Mouse (Mus musculus): ENCODE results near the gene Tmem135. TPM values are rescaled to one million over a fixed set of nuclear protein-coding genes. Genes with fewer than 3 reads are reported as not detected.

Gene Tmem135
- polyA plus RNA-seq, 1 experiment from 2014 or later, result 14.9 TPM

DNA sequence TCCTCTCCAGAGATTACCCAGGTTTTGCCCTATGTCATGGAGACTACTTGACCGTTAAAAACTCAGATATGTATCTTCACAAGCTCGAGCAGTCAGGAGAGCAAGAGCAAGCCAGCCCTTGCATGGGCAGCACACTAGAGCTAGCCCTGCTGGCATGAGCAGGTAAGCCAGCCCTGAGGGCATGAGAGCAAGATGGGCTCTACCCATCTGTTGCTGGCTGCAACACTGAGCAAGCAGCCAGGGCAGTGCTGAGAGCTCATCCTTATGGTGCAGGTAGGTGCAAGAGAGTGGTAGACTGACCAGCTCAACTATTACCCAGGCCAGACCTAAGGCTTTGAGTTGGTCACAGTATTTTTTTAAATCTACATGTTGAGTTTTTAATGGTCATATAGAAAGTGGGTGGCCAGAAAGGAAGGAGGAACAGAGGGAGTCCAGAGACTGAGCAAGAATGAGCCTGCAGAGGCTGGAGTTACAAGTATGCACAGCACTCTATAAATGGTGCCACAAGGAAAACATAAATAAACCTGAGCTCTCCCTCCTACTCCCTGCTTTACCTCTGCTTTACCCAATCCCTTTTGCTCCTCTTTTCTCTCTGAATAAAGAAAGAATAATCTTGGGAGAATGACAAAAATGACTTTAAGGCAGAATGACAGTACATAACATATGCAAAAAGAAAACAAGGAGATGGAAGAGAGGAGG is 156.9 kb downstream of the Tmem135 start:
- H3K36me3 ChIP-seq, result no peaks in the 10 kb centered on the region
- no peak overlapping the region for H3K27ac ChIP-seq
- H3K4me1 ChIP-seq (replicated peaks), result 0 out of 2 replicates have a peak, but pooled peaks cover 3% of the 10 kb centered on the region
- no peak overlapping the region for H3K4me3 ChIP-seq
- no peaks in the 10 kb centered on the region for H3K27me3 ChIP-seq (ENCODE audit: insufficient read depth, poor library complexity, severe bottlenecking)
- WGBS, result 100% methylated on average over 2 of the region's 2 CpGs
- no peaks in the 10 kb centered on the region for H3K9me3 ChIP-seq
- DNase-seq (ENCODE audit: low spot score), result no peak

DNA sequence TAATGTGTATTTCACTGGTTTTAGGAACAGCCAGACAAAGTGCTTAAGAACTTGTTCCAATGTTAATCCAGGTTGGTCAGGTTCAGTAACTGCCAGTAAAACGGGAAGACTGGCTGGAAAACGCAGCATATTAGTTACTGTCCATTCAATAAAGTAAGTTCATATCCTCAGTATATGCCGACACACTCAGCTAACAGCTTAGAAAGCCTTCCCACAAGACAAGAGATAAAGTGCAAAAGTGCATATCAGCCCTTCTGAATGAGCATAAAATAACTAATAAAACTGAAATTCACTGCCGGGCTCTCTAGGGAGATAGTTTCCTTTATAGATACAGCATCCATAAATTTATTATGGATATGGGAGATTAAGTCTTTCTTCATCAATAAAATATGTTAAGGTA is 161.5 kb downstream of the Tmem135 start:
- H3K27ac ChIP-seq, result no peak overlapping the region
- DNase-seq (ENCODE audit: low spot score), result no peak
- 92% methylated on average over 4 of the region's 4 CpGs for WGBS
- 0 out of 2 replicates have a peak, but pooled peaks cover 3% of the 10 kb centered on the region for H3K4me1 ChIP-seq (replicated peaks)
- H3K27me3 ChIP-seq (ENCODE audit: insufficient read depth, poor library complexity, severe bottlenecking), result no peaks in the 10 kb centered on the region
- no peak overlapping the region for H3K4me3 ChIP-seq
- H3K36me3 ChIP-seq, result no peaks in the 10 kb centered on the region
- H3K9me3 ChIP-seq, result no peaks in the 10 kb centered on the region

DNA sequence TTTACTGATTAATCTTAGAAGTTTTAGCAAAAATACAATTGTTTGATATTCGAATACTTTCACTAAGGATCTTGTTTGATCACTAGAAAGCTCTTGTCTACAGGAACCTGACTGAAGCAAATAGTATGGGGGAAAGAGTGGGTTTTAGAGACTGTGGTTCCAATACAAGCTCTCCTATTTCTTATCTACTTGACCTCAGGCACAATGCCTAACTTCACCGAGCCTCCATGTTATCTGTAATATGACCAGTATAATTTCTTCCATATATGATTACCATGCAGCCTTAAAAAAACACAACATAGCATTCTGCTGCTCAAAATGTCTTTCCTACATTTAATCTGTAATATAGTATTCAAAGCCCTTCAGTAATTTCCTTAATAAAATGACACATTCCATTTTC is 161.9 kb downstream of the Tmem135 start:
- DNase-seq (ENCODE audit: low spot score), result no peak
- Histone ChIP-seq H3K27me3 (ENCODE audit: insufficient read depth, poor library complexity, severe bottlenecking) (no peaks in the 10 kb centered on the region), H3K36me3 (no peaks in the 10 kb centered on the region), H3K27ac (no peak overlapping the region), H3K9me3 (no peaks in the 10 kb centered on the region), H3K4me1 (replicated peaks) (0 out of 2 replicates have a peak, but pooled peaks cover 3% of the 10 kb centered on the region), H3K4me3 (no peak overlapping the region)
- 87% methylated on average over 2 of the region's 2 CpGs for WGBS

- Histone ChIP-seq H3K4me3 (no peak overlapping the region), H3K36me3 (no peaks in the 10 kb centered on the region), H3K27me3 (ENCODE audit: insufficient read depth, poor library complexity, severe bottlenecking) (no peaks in the 10 kb centered on the region), H3K4me1 (replicated peaks) (no peaks in the 10 kb centered on the region), H3K27ac (no peak overlapping the region), H3K9me3 (no peaks in the 10 kb centered on the region)
- WGBS, result 86% methylated on average over 4 of the region's 4 CpGs
- no peak for DNase-seq (ENCODE audit: low spot score)
Measured at GRCm38 (mm10) chr7:89239592-89239991, 164.4 kb downstream of the Tmem135 start.

- H3K36me3 ChIP-seq, result no peaks in the 10 kb centered on the region
- H3K27me3 ChIP-seq (ENCODE audit: insufficient read depth, poor library complexity, severe bottlenecking), result no peaks in the 10 kb centered on the region
- H3K9me3 ChIP-seq, result no peaks in the 10 kb centered on the region
- H3K4me3 ChIP-seq, result no peak overlapping the region
- no peak overlapping the region for H3K27ac ChIP-seq
- DNase-seq (ENCODE audit: low spot score), result no peak
- H3K4me1 ChIP-seq (replicated peaks), result no peaks in the 10 kb centered on the region
- 87% methylated on average over 2 of the region's 2 CpGs for WGBS
Measured at GRCm38 (mm10) chr7:89236592-89236991, 167.4 kb downstream of the Tmem135 start.

DNA sequence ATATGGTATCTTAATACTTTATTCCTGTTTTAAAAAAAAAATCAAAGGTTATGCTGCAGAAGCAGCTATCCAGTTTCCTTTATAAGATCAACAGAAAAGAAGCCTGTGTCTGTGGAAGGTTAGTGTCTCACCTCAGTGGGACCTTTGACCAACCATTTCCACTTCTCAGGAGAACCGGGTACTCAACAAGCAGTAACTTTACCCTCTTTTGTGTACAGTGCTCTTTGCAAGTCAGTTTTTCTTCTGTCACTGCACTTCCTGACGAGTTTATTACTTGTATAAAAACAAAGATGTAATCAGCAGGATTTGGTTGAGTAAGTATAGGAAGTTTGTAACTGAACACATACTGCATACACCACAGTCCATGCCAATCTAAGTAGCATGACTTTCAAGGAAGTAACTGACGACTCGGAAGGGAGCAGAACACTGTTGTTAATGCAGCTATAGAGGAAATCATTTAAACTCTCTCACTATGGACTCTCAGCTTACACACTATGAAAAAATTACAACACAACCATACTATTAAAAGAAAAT is 168.0 kb downstream of the Tmem135 start:
- WGBS, result 72% methylated on average over 4 of the region's 4 CpGs
- H3K4me1 ChIP-seq (replicated peaks), result no peaks in the 10 kb centered on the region
- H3K9me3 ChIP-seq, result no peaks in the 10 kb centered on the region
- DNase-seq (ENCODE audit: low spot score), result no peak
- no peaks in the 10 kb centered on the region for H3K36me3 ChIP-seq
- no peak overlapping the region for H3K27ac ChIP-seq
- H3K27me3 ChIP-seq (ENCODE audit: insufficient read depth, poor library complexity, severe bottlenecking), result no peaks in the 10 kb centered on the region
- no peak overlapping the region for H3K4me3 ChIP-seq

- no peaks in the 10 kb centered on the region for H3K9me3 ChIP-seq
- H3K27me3 ChIP-seq (ENCODE audit: insufficient read depth, poor library complexity, severe bottlenecking), result no peaks in the 10 kb centered on the region
- 95% methylated on average over 3 of the region's 3 CpGs for WGBS
- no peaks in the 10 kb centered on the region for H3K4me1 ChIP-seq (replicated peaks)
- no peaks in the 10 kb centered on the region for H3K36me3 ChIP-seq
- no peak overlapping the region for H3K4me3 ChIP-seq
- DNase-seq (ENCODE audit: low spot score), result no peak
- H3K27ac ChIP-seq, result no peak overlapping the region
Measured at GRCm38 (mm10) chr7:89232499-89233145, 171.4 kb downstream of the Tmem135 start.

GRCm38 (mm10) chr7:89231200-89231790 is 172.7 kb downstream of the Tmem135 start:
- no peak overlapping the region for H3K27ac ChIP-seq
- H3K4me3 ChIP-seq, result no peak overlapping the region
- 92% methylated on average over 3 of the region's 3 CpGs for WGBS

DNA sequence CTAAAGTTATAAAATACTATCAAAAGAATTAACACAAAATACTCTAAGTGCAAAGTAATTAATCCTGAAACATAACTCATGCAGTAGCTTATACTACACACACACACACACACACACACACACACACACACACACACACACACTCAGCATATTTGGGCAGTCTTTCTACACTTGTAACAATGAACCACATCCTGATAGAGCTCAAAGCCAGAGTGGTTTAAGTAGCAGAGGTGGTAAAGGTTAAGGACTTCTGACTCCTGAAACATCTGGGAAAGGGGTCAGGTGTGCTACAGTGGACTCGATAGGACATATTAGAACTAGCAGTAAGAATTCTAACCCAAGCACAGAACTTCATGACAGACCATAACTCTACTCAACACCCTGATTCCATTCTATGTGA is 181.4 kb downstream of the Tmem135 start:
- 90% methylated on average over 1 of the region's 1 CpGs for WGBS

More at GRCm38 (mm10) chr7:89231200-89231790, 172.7 kb downstream of the Tmem135 start:
- Histone ChIP-seq H3K36me3 (no peaks in the 10 kb centered on the region), H3K27me3 (ENCODE audit: insufficient read depth, poor library complexity, severe bottlenecking) (no peaks in the 10 kb centered on the region), H3K9me3 (no peaks in the 10 kb centered on the region), H3K4me1 (replicated peaks) (no peaks in the 10 kb centered on the region)
- no peak for DNase-seq (ENCODE audit: low spot score)

GRCm38 (mm10) chr7:89216628-89217027 is 187.4 kb downstream of the Tmem135 start:
- Histone ChIP-seq H3K4me1 (replicated peaks) (0 out of 2 replicates have a peak, but pooled peaks cover 7% of the 10 kb centered on the region), H3K27me3 (ENCODE audit: insufficient read depth, poor library complexity, severe bottlenecking) (no peaks in the 10 kb centered on the region), H3K27ac (no peak overlapping the region), H3K4me3 (no peak overlapping the region), H3K9me3 (no peaks in the 10 kb centered on the region), H3K36me3 (no peaks in the 10 kb centered on the region)
- WGBS, result 79% methylated on average over 1 of the region's 1 CpGs
- no peak for DNase-seq (ENCODE audit: low spot score)

More for the DNA sequence above, 181.4 kb downstream of the Tmem135 start:
- DNase-seq (ENCODE audit: low spot score), result no peak
- Histone ChIP-seq H3K4me3 (no peak overlapping the region), H3K27ac (no peak overlapping the region), H3K4me1 (replicated peaks) (no peaks in the 10 kb centered on the region), H3K36me3 (no peaks in the 10 kb centered on the region), H3K9me3 (no peaks in the 10 kb centered on the region), H3K27me3 (ENCODE audit: insufficient read depth, poor library complexity, severe bottlenecking) (no peaks in the 10 kb centered on the region)

DNA sequence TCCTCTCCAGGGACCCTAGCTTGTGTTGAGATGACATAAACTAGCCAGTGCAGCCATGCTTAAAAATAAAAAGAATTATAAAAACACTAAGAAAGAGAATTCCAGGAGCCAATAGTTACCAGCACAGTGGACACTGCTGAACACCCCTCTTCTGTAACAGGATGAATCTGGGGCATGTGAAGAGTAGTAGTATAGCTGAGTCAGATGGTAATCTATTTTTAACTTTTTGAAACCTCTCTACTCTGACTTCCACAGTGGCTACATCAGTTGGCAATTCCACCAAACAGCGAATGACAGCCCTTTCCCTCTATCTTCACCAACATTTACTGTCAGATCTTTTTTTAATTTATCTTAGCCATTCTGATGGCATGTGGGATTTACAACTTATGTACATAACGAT is 187.9 kb downstream of the Tmem135 start:
- H3K9me3 ChIP-seq, result no peaks in the 10 kb centered on the region
- no peaks in the 10 kb centered on the region for H3K36me3 ChIP-seq
- H3K4me1 ChIP-seq (replicated peaks), result 0 out of 2 replicates have a peak, but pooled peaks cover 7% of the 10 kb centered on the region
- WGBS, result 88% methylated on average over 2 of the region's 2 CpGs
- DNase-seq (ENCODE audit: low spot score), result no peak
- H3K27me3 ChIP-seq (ENCODE audit: insufficient read depth, poor library complexity, severe bottlenecking), result no peaks in the 10 kb centered on the region
- H3K4me3 ChIP-seq, result no peak overlapping the region
- no peak overlapping the region for H3K27ac ChIP-seq

GRCm38 (mm10) chr7:89215714-89216113 is 188.3 kb downstream of the Tmem135 start:
- no peaks in the 10 kb centered on the region for H3K9me3 ChIP-seq
- no peak overlapping the region for H3K27ac ChIP-seq
- WGBS, result 58% methylated on average over 7 of the region's 7 CpGs
- H3K36me3 ChIP-seq, result no peaks in the 10 kb centered on the region
- no peak for DNase-seq (ENCODE audit: low spot score)
- H3K27me3 ChIP-seq (ENCODE audit: insufficient read depth, poor library complexity, severe bottlenecking), result no peaks in the 10 kb centered on the region
- H3K4me3 ChIP-seq, result no peak overlapping the region
- H3K4me1 ChIP-seq (replicated peaks), result peaks cover 11% of the 10 kb centered on the region; the same call in 1 of the 2 replicates

- Histone ChIP-seq H3K36me3 (no peaks in the 10 kb centered on the region), H3K9me3 (no peaks in the 10 kb centered on the region), H3K4me3 (no peak overlapping the region), H3K4me1 (replicated peaks) (peaks cover 9% of the 10 kb centered on the region; the same call in 1 of the 2 replicates), H3K27ac (no peak overlapping the region), H3K27me3 (ENCODE audit: insufficient read depth, poor library complexity, severe bottlenecking) (no peaks in the 10 kb centered on the region)
- DNase-seq (ENCODE audit: low spot score), result no peak
- 36% methylated on average over 6 of the region's 6 CpGs for WGBS
Measured at GRCm38 (mm10) chr7:89210506-89210905, 193.5 kb downstream of the Tmem135 start.

Measured in hindbrain, embryonic 10.5 days (tissue).